Mouse (Mus musculus) heart, embryonic 12.5 days (tissue): ENCODE measurements around the gene Gm13090. TPM values are rescaled to one million over a fixed set of nuclear protein-coding genes. Genes with fewer than 3 reads are reported as not detected.

Source experiments
- ATAC-seq: fragments of 200-750 bp; cut with Nextera tagmentation; 2 replicates; pipeline ENCODE4 v1.8.0; 2017; ENCODE audit warnings: moderate TSS enrichment, moderate library complexity; ENCODE audit not compliant: insufficient number of reproducible peaks, low FRiP score
- H3K27ac ChIP-seq: fragments of 300-500 bp; sonication (generic); 2 replicates; pipeline ENCODE4 v1.5.1; 2016; ENCODE audit warnings: mild to moderate bottlenecking, moderate library complexity; ENCODE audit not compliant: poor library complexity, severe bottlenecking
- H3K27me3 ChIP-seq: fragments of 300-500 bp; sonication (generic); replicated peaks from 2 replicates; pipeline ENCODE4 v1.6.1; 2016; ENCODE audit warnings: mild to moderate bottlenecking, moderate library complexity
- H3K36me3 ChIP-seq: fragments of 300-500 bp; sonication (generic); 2 replicates; pipeline ENCODE4 v1.6.1; 2016; ENCODE audit warnings: mild to moderate bottlenecking, moderate library complexity
- H3K4me1 ChIP-seq: fragments of 300-500 bp; sonication (generic); replicated peaks from 2 replicates; pipeline ENCODE4 v1.6.1; 2016; ENCODE audit warnings: mild to moderate bottlenecking
- H3K4me2 ChIP-seq: fragments of 300-500 bp; sonication (generic); 2 replicates; pipeline ENCODE4 v1.6.1; 2016; ENCODE audit warnings: mild to moderate bottlenecking, moderate library complexity
- H3K4me3 ChIP-seq: fragments of 300-500 bp; sonication (generic); 2 replicates; pipeline ENCODE4 v1.5.1; 2016; ENCODE audit warnings: mild to moderate bottlenecking
- H3K9ac ChIP-seq: fragments of 300-500 bp; sonication (generic); 2 replicates; pipeline ENCODE4 v1.6.1; 2016; ENCODE audit warnings: mild to moderate bottlenecking, moderate library complexity
- H3K9me3 ChIP-seq: fragments of 300-500 bp; sonication (generic); replicated peaks from 2 replicates; pipeline ENCODE4 v1.6.1; 2016; ENCODE audit warnings: mild to moderate bottlenecking, moderate library complexity
- WGBS: fragments of 180-500 bp; shearing (Covaris S2); methylation state at CpG from one replicate; pipeline ENCODE4 v1.1.7; 2016; 5-methylcytosine and 5-hydroxymethylcytosine counted together
- polyA plus RNA-seq: library from polyadenylated mRNA; unstranded; fragments of >200 nt; fragmentation: Nextera tagmentation; extraction: Ambion mirVana; gene quantifications from 2 replicates; pipeline ENCODE4 v1.2.1, GENCODE M21; 2016

Gm13090 gene
- polyA plus RNA-seq, 1 experiment from 2014 or later: not detected

DNA sequence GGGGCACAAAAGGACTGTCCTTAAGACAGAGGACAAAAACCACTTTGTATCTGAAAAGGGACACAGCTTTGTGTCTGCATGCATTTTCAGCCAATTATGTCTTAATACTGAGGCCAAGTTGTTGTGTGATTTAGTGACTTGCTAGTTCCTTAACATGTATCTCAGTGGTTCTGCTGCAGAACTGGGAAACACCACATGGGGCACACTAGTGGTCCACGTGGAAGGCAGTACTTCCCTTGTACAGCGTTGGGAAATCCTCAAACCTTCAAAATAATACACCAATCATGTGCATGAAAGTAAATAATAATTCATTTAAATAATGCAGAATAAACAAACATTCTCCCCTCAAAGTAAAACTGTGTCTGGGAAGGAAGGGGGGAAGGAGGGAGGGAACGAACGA is 20.6 kb upstream of the Gm13090 start:
- Histone ChIP-seq H3K9me3 (no peaks in the 10 kb centered on the region), H3K36me3 (peaks cover 61% of the 10 kb centered on the region), H3K9ac (no peak overlapping the region), H3K4me3 (no peak overlapping the region), H3K4me2 (no peak overlapping the region), H3K4me1 (no peaks in the 10 kb centered on the region), H3K27me3 (no peaks in the 10 kb centered on the region), H3K27ac (no peak overlapping the region)
- WGBS: 68% methylated on average over 4 of the region's 4 CpGs
- ATAC-seq: no peak

DNA sequence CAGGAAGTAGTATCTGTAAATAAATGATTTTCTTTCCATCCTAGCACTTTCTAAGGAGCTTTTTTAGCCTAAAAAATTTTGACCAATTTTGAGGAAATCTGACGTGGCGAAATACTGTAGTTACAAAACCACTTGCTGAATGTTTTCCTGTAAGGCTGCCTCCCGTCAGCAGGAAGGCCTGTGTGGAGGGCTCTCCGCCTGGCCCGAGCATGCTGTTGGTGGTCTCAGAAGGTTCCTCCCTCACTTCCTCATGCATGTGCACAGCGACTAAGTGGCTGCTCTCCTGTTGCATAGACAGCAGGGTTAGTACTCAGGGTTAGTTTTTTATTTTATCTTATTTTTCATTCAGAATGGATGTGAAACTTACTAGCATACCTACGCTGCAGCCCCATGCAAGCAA is 18.4 kb upstream of the Gm13090 start:
- WGBS: 79% methylated on average over 7 of the region's 7 CpGs
- Histone ChIP-seq H3K9ac (no peak overlapping the region), H3K9me3 (no peaks in the 10 kb centered on the region), H3K4me2 (no peak overlapping the region), H3K4me1 (no peaks in the 10 kb centered on the region), H3K36me3 (peaks cover 78% of the 10 kb centered on the region), H3K27me3 (no peaks in the 10 kb centered on the region), H3K27ac (no peak overlapping the region), H3K4me3 (no peak overlapping the region)
- no peak for ATAC-seq

DNA sequence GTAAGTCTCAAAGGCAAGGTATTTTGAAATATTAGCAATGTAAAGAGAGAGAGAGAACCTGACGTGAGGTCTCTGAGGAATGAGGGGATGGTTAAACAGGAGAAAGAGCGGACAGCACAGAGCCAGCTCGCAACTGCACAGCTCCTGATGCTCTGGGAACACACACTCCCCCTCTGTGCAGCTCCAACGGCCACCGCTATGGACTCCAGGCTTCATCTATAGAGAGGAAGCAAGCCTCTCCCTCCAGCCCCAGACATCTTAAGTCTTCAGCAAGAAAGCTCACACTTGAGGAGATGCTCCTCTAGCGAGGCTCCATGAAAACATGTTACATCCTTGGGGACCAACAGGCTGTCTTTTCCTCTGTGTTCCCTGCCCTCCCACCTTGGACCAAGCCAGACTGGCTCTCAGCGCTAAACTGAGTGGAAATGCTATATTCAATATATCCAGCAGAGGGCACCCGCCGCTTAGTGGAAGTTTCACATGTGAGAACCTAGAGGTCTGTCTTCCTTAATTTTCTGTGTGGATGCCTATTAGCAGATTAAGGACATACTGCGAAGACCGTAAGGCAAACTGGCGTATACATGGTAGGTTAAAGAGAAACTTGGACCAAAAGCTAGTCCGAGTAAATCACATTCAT is 16.1 kb upstream of the Gm13090 start:
- Histone ChIP-seq H3K4me3 (no peak overlapping the region), H3K9ac (no peak overlapping the region), H3K27me3 (no peaks in the 10 kb centered on the region), H3K4me1 (no peaks in the 10 kb centered on the region), H3K4me2 (no peak overlapping the region), H3K27ac (no peak overlapping the region), H3K9me3 (no peaks in the 10 kb centered on the region), H3K36me3 (peaks cover 82% of the 10 kb centered on the region)
- WGBS: 53% methylated on average over 13 of the region's 13 CpGs
- ATAC-seq: no peak

DNA sequence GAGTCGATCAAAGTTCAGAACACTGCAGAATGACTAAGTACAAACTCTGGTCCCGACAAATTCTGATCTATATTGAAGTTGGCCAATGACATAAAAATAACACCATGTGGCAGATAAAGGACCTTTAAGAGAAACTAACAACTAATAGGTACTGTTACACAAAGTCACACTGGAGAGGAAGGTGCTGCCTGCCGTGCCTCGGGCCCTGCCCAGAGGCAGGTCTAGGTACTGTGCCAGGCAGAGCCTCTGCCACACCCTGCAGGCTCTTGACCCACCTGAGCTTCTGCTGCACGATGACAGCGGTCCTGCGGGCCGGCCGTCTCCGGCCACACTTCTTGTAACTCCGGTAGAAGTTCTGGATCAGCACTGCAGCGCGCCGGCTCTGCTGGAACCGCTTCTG is 14.6 kb upstream of the Gm13090 start:
- Histone ChIP-seq H3K36me3 (peaks cover 86% of the 10 kb centered on the region), H3K27ac (no peak overlapping the region)
- ATAC-seq: no peak

DNA sequence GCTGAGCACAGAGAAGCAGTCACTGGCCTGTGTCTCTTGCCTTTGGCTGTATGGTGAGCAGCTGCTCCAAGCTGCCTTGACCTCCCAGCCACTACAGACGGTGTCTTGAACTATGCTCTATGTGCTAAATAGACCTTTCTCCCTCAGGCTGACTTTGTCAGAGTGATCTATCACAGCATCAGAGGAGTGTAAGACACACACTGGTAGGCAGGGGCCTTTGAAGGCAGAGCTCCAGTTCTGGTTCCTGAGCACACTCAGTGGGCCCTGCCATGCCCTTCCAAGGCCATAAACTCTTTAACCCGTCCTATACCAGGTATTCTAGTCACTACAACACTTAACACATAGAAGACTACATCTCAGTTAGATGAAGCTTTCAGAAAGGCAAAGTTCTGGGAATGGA is 8.0 kb upstream of the Gm13090 start:
- H3K4me1 ChIP-seq: peaks cover 34% of the 10 kb centered on the region
- no peaks in the 10 kb centered on the region for H3K9me3 ChIP-seq
- no peak overlapping the region for H3K4me2 ChIP-seq
- no peak for ATAC-seq
- no peak overlapping the region for H3K4me3 ChIP-seq
- H3K9ac ChIP-seq: no peak overlapping the region
- no peaks in the 10 kb centered on the region for H3K27me3 ChIP-seq
- no peak overlapping the region for H3K27ac ChIP-seq
- 76% methylated on average over 2 of the region's 2 CpGs for WGBS
- peaks cover 69% of the 10 kb centered on the region for H3K36me3 ChIP-seq

More for the DNA sequence above, 14.6 kb upstream of the Gm13090 start:
- 93% methylated on average over 15 of the region's 15 CpGs for WGBS
- Histone ChIP-seq H3K4me1 (no peaks in the 10 kb centered on the region), H3K9ac (no peak overlapping the region), H3K27me3 (no peaks in the 10 kb centered on the region), H3K9me3 (no peaks in the 10 kb centered on the region), H3K4me2 (no peak overlapping the region), H3K4me3 (no peak overlapping the region)

DNA sequence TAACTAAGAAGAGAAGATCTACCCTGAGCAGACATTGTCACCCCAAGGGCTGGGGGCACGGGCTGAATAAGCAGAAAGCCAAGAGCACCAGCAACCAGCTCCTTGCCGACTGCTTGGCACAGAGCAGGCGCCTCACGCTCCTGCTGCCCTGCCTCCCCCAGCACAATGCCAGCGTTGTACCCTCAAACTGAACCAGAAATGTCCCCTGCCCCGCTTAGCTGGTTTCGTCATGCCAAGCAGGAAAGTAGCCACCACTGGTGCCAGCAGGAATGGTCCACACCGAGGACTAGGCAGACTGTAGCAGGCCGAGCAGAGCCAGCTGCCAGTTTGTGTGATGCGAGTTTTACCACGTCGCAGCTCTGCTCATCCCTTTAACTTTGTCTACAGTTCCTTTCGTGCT is 7.4 kb upstream of the Gm13090 start:
- peak overlapping the region; percentile 91; the same call in 1 of the 2 replicates for H3K27ac ChIP-seq
- 88% methylated on average over 13 of the region's 13 CpGs for WGBS
- H3K4me2 ChIP-seq: no peak overlapping the region
- H3K36me3 ChIP-seq: peaks cover 65% of the 10 kb centered on the region
- ATAC-seq: no peak
- H3K9me3 ChIP-seq: no peaks in the 10 kb centered on the region
- H3K4me3 ChIP-seq: no peak overlapping the region
- no peak overlapping the region for H3K9ac ChIP-seq
- peaks cover 34% of the 10 kb centered on the region for H3K4me1 ChIP-seq
- H3K27me3 ChIP-seq: no peaks in the 10 kb centered on the region

DNA sequence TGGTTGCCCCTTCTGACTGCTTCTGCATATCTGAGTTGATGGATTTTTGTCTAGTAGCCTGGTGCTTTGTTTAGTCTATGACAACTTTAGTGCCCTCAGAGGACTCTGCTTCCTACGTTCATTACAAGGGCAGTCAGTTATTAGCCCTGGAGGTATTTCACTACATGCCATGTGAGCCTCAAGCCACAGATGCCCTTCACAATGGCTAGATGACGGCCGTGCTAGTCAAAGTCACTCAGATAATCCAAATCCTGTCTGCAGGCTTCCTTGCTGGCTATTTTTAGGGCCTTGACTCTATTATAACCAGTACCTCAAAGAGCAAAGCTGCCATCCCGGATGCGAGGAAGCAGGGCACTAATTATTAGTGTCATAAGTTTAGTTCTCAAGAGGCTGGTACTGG is 6.3 kb upstream of the Gm13090 start:
- H3K4me1 ChIP-seq: peaks cover 34% of the 10 kb centered on the region
- ATAC-seq: no peak
- no peaks in the 10 kb centered on the region for H3K27me3 ChIP-seq
- H3K27ac ChIP-seq: peak overlapping the region; percentile 91
- 37% methylated on average over 5 of the region's 5 CpGs for WGBS
- H3K36me3 ChIP-seq: peaks cover 64% of the 10 kb centered on the region
- H3K9ac ChIP-seq: no peak overlapping the region
- no peak overlapping the region for H3K4me2 ChIP-seq
- H3K4me3 ChIP-seq: no peak overlapping the region
- no peaks in the 10 kb centered on the region for H3K9me3 ChIP-seq

DNA sequence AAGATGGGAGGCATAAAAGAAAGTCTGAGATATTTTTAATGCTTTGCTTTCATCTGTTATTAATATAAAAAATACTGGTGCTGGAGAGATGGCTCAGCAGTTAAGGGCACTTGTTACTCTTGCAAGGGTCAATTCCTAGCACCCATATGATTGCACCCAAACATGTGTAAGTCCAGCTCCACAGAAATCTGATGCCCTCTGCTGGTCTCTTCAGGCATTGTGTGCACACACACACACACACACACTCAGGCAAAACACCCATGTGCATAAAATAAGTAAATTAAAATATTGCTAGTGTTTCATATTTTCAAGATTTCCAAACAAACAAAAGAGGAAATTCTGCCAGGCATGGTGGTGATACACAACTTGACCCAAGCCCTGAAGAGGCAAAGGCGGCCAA is 2.0 kb upstream of the Gm13090 start:
- H3K9ac ChIP-seq: no peak overlapping the region
- no peak for ATAC-seq
- peaks cover 68% of the 10 kb centered on the region for H3K4me1 ChIP-seq
- 97% methylated on average over 1 of the region's 1 CpGs for WGBS
- no peaks in the 10 kb centered on the region for H3K27me3 ChIP-seq
- no peak overlapping the region for H3K4me3 ChIP-seq
- no peaks in the 10 kb centered on the region for H3K9me3 ChIP-seq
- H3K36me3 ChIP-seq: peaks cover 38% of the 10 kb centered on the region
- no peak overlapping the region for H3K27ac ChIP-seq
- H3K4me2 ChIP-seq: no peak overlapping the region

DNA sequence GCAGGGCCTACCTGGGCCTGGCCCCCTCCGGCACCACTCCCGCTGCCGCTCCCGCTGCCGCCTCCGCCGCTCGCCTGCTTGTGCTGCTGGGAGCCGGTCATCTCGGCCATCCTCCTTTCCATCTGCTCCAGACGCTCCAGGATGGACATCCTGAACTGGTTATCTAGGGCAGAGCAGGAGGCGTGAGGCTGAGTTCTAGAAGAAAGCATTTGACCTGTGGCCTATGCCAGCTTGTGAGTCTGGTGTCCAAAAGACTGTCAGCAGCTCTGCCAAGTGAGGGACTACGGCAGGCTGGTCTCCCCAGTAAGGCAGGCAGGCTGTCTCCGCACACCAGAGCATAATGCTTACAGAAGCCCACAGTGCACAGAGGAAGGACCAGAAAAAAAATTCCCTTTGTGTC is 551 bp upstream of the Gm13090 start:
- peaks cover 63% of the 10 kb centered on the region for H3K4me1 ChIP-seq
- WGBS: 75% methylated on average over 14 of the region's 14 CpGs
- no peak for ATAC-seq
- no peak overlapping the region for H3K4me3 ChIP-seq
- H3K9me3 ChIP-seq: no peaks in the 10 kb centered on the region
- 0 out of 2 replicates have a peak overlapping the region, but pooled peaks have one; percentile 53 for H3K27ac ChIP-seq
- H3K27me3 ChIP-seq: no peaks in the 10 kb centered on the region
- no peak overlapping the region for H3K9ac ChIP-seq
- peaks cover 35% of the 10 kb centered on the region for H3K36me3 ChIP-seq
- no peak overlapping the region for H3K4me2 ChIP-seq

DNA sequence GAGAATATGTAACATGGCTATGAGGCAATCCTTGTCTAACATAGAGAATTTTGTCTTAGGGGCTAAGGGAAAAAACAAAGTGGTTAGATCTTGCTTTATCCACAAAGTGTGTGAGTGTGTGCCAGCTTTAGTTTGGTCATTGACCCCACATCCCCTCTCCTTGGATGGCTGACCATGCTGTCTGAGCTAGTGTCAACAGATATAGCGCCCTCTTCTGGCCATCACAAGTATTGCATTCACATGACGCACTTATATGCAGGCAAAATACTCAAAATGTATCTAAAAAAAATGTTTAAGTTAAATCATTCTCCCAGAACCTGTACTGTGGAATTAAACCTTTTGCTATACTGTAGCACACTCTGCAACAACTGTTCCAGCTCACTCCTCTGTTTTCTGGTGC is 5.8 kb downstream of the Gm13090 start:
- Histone ChIP-seq H3K4me1 (peaks cover 80% of the 10 kb centered on the region), H3K4me2 (no peak overlapping the region), H3K27ac (peak overlapping the region; percentile 99), H3K9ac (peak overlapping the region; percentile 58; the same call in 1 of the 2 replicates), H3K27me3 (no peaks in the 10 kb centered on the region), H3K4me3 (no peak overlapping the region), H3K9me3 (no peaks in the 10 kb centered on the region), H3K36me3 (0 out of 2 replicates have a peak, but pooled peaks cover 4% of the 10 kb centered on the region)
- 34% methylated on average over 2 of the region's 2 CpGs for WGBS
- no peak for ATAC-seq

DNA sequence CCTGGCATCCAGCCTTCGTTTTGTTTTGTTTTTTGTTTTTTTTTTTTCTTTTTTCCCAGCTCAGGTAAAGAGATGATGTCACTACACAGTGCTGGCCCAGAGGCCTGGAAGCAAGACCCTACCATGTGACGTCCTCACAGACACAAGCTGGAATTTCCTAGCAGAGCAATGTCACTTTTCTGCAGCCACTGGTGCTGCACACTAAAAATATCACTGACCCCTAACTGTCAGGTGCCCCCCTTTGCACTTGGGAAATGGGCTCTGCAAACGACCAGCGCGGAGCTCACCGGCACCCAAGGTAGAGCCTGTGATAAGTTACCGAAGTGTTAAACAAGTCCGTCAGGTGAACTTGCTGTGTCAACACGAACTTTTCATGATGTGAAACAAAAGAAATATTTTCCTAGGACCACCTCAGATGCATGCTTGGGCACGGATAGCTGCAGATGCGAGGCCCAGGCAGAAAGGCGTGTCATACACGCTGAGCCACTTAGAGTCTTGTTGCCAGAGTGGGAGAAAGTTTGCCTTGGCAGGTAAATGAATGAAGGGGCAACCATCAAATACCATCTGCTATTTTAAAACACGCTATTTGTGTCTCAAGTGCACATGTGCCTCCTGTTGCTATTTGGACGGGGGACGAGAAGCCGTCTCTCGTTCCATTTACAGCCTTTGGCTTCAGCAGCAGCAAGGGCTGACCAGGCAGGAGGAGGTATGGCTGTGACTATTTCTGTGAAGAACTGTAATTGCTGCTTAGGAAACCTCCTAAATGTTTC is 7.1 kb downstream of the Gm13090 start:
- H3K4me2 ChIP-seq: peak overlapping the region; percentile 64
- WGBS: 48% methylated on average over 18 of the region's 18 CpGs
- peak; percentile 36; the same call in 1 of the 2 replicates for ATAC-seq

More for the DNA sequence above, 7.1 kb downstream of the Gm13090 start:
- no peaks in the 10 kb centered on the region for H3K27me3 ChIP-seq
- no peaks in the 10 kb centered on the region; the same call in 1 of the 2 replicates for H3K9me3 ChIP-seq
- peak overlapping the region; percentile 17 for H3K4me3 ChIP-seq
- peaks cover 4% of the 10 kb centered on the region; the same call in 1 of the 2 replicates for H3K36me3 ChIP-seq
- peaks cover 74% of the 10 kb centered on the region for H3K4me1 ChIP-seq
- H3K9ac ChIP-seq: peak overlapping the region; percentile 68
- H3K27ac ChIP-seq: peak overlapping the region; percentile 99
